Mouse (Mus musculus) kidney, embryonic 16.5 days (tissue): ENCODE data around the gene Iqschfp. TPM values are rescaled to one million over a fixed set of nuclear protein-coding genes. Genes with fewer than 3 reads are reported as not detected.

ENCODE experiments used
- ATAC-seq: fragments of 200-750 bp; cut with Nextera tagmentation; 2 replicates; pipeline ENCODE4 v1.8.0; 2017; ENCODE audit warnings: moderate TSS enrichment; ENCODE audit not compliant: low FRiP score, low TSS enrichment
- H3K27ac ChIP-seq: fragments of 300-500 bp; sonication (generic); 2 replicates; pipeline ENCODE4 v1.5.1; 2014; ENCODE audit warnings: low read length
- H3K27me3 ChIP-seq: fragments of 300-500 bp; sonication (generic); 2 replicates; pipeline ENCODE4 v1.6.1; 2014; ENCODE audit warnings: low read length, control low read depth, mixed read lengths; ENCODE audit not compliant: insufficient read depth
- H3K36me3 ChIP-seq: fragments of 300-500 bp; sonication (generic); 2 replicates; pipeline ENCODE4 v1.6.1; 2014; ENCODE audit warnings: low read length, control low read depth, mixed read lengths; ENCODE audit not compliant: insufficient read depth
- H3K4me1 ChIP-seq: fragments of 300-500 bp; sonication (generic); 2 replicates; pipeline ENCODE4 v1.6.1; 2014; ENCODE audit warnings: low read length, control low read depth, mixed read lengths; ENCODE audit not compliant: insufficient read depth
- H3K4me2 ChIP-seq: fragments of 300-500 bp; sonication (generic); replicated peaks from 2 replicates; pipeline ENCODE4 v1.6.1; 2014; ENCODE audit warnings: low read depth, low read length
- H3K4me3 ChIP-seq: fragments of 300-500 bp; sonication (generic); 2 replicates; pipeline ENCODE4 v1.5.1; 2014; ENCODE audit warnings: mild to moderate bottlenecking, low read length
- H3K9ac ChIP-seq: fragments of 300-500 bp; sonication (generic); replicated peaks from 2 replicates; pipeline ENCODE4 v1.6.1; 2014; ENCODE audit warnings: low read length
- H3K9me3 ChIP-seq: fragments of 300-500 bp; sonication (generic); 2 replicates; pipeline ENCODE4 v1.6.1; 2016; ENCODE audit warnings: low read length, control low read depth
- WGBS: fragments of 180-500 bp; shearing (Covaris S2); extraction: QIAGEN DNeasy Blood & Tissue Kit; methylation state at CpG from one replicate; pipeline ENCODE4 v1.1.7; 2014; 5-methylcytosine and 5-hydroxymethylcytosine counted together
- polyA plus RNA-seq: library from polyadenylated mRNA; unstranded; fragments of >200 nt; fragmentation: Nextera tagmentation; extraction: Ambion mirVana; gene quantifications from 2 replicates; pipeline ENCODE4 v1.2.1, GENCODE M21; 2015

Gene Iqschfp
- polyA plus RNA-seq, 1 experiment from 2014 or later = not detected

DNA sequence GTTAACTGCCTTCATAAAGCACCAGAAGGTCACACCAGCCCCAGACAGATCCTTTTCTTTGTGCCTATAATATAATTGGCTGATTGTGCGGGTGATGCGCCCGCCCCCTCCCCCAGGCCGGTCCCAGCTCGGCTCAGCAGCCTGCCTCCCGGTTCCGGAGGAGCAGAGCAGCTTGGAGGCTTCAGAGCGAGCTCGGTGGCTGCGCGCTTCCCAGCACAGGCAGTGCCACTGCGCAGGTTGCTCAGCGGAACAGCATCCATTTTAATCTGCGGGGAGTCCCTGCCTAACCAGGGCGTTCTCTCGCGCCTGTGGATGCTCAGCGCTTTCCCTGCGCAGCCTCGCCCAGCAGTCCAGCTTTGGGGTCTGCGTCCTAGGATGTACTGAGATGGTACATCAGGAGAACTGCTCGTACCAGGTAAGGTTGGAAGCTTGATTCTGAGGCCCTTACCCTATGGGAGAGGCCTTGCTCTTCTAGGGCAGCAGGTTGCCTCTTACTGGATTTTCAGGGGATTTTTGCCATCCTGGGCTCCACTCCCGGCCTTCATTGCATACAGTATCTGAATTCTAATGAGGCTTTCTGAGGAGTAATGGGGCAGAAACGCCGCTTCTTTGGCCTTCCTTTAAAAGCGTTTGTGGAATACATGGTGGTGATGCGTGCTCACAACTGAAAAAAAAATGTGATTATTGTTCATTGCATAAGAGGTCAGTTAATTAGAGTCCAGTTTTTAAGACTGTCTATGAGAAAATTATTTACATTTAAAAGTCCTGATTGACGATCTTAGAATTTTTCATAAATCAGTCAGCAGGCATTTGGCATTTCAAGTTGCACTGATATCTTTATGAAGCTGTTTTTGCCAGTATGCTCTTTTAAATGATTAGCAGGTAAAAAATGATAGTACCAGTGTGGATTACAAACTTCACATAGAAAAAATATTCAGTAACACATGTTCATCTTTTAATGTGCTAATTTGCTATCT lies 680.5 kb downstream of the Iqschfp start:
- H3K9me3 ChIP-seq = no peaks in the 10 kb centered on the region
- WGBS = 16% methylated on average over 28 of the region's 28 CpGs
- peak overlapping the region; percentile 43 for H3K4me3 ChIP-seq
- peak overlapping the region; percentile 61 for H3K9ac ChIP-seq
- peak overlapping the region; percentile 54 for H3K4me2 ChIP-seq
- peak; percentile 81 for ATAC-seq
- H3K4me1 ChIP-seq = peaks cover 37% of the 10 kb centered on the region
- H3K27me3 ChIP-seq = no peaks in the 10 kb centered on the region
- H3K36me3 ChIP-seq = no peaks in the 10 kb centered on the region
- peak overlapping the region; percentile 70 for H3K27ac ChIP-seq

DNA sequence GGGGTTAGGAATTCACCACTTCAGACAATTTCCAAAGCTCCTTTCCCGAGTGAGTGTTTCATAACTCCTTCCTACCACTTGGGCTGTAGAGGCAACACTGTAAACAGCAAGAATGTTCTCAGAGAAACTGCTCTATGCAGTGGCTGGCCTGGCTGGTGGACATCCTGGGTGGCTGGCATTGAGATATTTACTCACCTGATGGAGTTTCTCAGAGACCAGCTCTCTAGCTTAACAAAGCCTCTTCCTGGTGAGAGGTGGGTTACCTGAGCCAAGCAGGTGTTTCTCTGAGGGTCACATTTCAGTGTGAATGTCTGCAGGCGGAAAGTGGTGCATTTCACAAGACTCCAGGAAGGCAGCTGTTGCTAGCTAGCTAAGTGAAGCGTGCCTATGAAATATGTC lies 681.2 kb downstream of the Iqschfp start:
- peak overlapping the region; percentile 52; the same call in 1 of the 2 replicates for H3K27ac ChIP-seq
- WGBS = 56% methylated on average over 3 of the region's 3 CpGs
- peak overlapping the region; percentile 20; the same call in 1 of the 2 replicates for H3K4me2 ChIP-seq
- H3K9me3 ChIP-seq = no peaks in the 10 kb centered on the region
- H3K27me3 ChIP-seq = no peaks in the 10 kb centered on the region
- H3K9ac ChIP-seq = no peak overlapping the region
- ATAC-seq = no peak
- no peaks in the 10 kb centered on the region for H3K36me3 ChIP-seq
- H3K4me3 ChIP-seq = peak overlapping the region; percentile 5; the same call in 1 of the 2 replicates
- peaks cover 37% of the 10 kb centered on the region for H3K4me1 ChIP-seq

DNA sequence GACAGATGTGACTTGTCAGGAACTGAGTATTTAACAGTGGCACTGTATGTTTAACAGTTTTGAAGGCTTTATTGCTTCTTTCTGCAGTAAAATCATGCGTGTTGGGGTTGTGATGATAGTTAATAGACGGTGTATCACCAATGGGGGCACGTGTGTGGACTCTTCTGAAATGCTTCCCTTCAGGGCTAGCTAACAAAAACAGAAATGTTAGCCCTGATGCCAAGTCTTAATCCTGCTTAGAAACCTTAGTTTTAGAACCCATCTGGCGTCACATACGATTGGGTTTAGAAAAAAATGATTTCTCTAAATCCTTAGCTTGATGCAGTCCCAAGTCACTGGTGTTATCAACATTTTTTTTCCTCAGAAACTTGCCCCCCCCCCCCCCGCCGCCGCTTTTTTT lies 682.1 kb downstream of the Iqschfp start:
- no peaks in the 10 kb centered on the region for H3K36me3 ChIP-seq
- no peak overlapping the region for H3K9ac ChIP-seq
- 0 out of 2 replicates have a peak overlapping the region, but pooled peaks have one; percentile 14 for H3K27ac ChIP-seq
- 36% methylated on average over 6 of the region's 8 CpGs for WGBS
- ATAC-seq = no peak
- no peaks in the 10 kb centered on the region for H3K27me3 ChIP-seq
- H3K4me2 ChIP-seq = peak overlapping the region; percentile 20
- H3K4me1 ChIP-seq = peaks cover 37% of the 10 kb centered on the region
- H3K4me3 ChIP-seq = 0 out of 2 replicates have a peak overlapping the region, but pooled peaks have one; percentile 18
- no peaks in the 10 kb centered on the region for H3K9me3 ChIP-seq

DNA sequence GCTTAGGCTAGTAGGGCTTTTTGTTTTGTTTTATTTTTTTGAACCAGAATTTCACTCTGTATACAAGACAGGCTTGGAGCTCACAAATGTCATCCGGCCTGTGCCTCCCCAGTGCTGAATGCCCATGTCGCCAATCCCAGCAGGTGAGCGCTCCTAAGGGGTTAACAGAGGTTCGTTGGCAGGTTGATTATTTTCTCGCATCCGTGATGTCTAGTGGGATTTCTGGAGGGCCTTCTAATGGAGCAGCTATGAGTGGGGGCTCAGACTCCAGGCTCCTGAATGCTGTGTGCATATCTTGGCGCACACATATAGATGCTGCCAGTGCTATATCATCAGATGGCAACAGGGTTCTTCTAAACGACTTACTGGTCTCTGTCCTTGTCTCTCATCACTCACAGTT lies 682.5 kb downstream of the Iqschfp start:
- WGBS = 71% methylated on average over 8 of the region's 8 CpGs

DNA sequence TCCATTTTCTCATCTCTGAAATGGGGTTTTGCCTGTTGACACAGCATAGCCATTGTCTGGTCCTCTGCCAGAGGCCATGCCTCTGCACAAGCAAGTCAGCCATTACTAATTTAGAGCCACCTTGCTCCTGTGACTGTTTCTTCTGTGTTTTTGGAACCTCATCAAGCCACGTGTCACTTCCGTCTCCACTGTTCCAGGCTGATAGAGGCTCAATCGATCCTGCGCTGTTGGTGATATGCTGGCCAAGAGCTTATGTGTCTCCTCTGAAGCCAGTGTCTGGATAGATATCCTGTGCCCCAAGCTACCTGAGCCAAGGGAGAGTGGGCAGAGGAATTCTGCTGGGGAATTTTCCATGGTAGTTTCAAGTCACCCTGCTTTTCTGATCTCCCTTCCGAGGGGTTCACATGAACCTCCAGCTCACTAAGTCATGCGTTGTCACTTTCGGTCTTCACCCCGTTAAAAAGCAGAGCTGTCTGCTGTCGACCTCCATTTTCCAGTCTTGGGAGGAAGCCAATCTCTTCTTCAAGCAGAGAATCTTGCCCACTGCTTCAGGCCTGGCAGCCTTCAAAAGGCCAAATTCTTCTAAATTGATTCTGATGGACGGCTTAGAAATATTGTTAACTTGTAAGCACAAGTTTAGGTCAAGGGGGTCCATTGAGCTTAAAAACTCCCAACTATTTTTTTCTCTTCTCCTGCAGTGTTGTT lies 683.8 kb downstream of the Iqschfp start:
- H3K36me3 ChIP-seq = no peaks in the 10 kb centered on the region
- H3K9me3 ChIP-seq = no peaks in the 10 kb centered on the region
- H3K4me3 ChIP-seq = no peak overlapping the region
- no peak for ATAC-seq
- 67% methylated on average over 10 of the region's 10 CpGs for WGBS
- no peaks in the 10 kb centered on the region for H3K27me3 ChIP-seq
- peaks cover 37% of the 10 kb centered on the region for H3K4me1 ChIP-seq
- peak overlapping the region; percentile 14; the same call in 1 of the 2 replicates for H3K27ac ChIP-seq
- no peak overlapping the region for H3K9ac ChIP-seq
- H3K4me2 ChIP-seq = no peak overlapping the region

More for the DNA sequence above, 682.5 kb downstream of the Iqschfp start:
- Histone ChIP-seq H3K36me3 (no peaks in the 10 kb centered on the region), H3K27me3 (no peaks in the 10 kb centered on the region), H3K4me1 (peaks cover 37% of the 10 kb centered on the region), H3K4me2 (peak overlapping the region; percentile 14; the same call in 1 of the 2 replicates), H3K9ac (no peak overlapping the region), H3K4me3 (no peak overlapping the region), H3K27ac (no peak overlapping the region), H3K9me3 (no peaks in the 10 kb centered on the region)
- no peak for ATAC-seq

DNA sequence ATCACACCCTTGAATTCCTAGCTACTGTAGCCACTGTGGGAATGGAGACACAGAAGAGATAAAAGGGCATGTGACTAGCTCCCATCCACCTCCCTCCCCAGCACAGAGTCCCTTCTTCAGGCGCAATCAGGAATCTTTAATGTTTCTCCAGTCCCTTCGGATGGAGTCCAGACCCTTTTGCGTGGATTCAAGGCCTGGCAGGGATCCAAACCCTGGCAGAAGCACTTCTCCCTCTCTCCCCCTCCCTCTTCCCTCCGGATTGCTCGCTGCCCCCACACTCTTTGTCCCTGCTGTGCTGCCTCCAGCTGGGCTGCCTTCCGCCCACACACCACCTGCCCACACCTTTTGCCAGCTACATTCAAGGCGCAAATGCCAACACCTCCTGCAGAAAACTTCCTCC lies 684.4 kb downstream of the Iqschfp start:
- Histone ChIP-seq H3K4me3 (no peak overlapping the region), H3K4me2 (no peak overlapping the region), H3K27me3 (no peaks in the 10 kb centered on the region), H3K9ac (no peak overlapping the region), H3K36me3 (no peaks in the 10 kb centered on the region), H3K4me1 (peaks cover 37% of the 10 kb centered on the region), H3K9me3 (no peaks in the 10 kb centered on the region), H3K27ac (peak overlapping the region; percentile 14; the same call in 1 of the 2 replicates)
- 17% methylated on average over 7 of the region's 7 CpGs for WGBS
- ATAC-seq = peak; percentile 46; the same call in 1 of the 2 replicates

GRCm38 (mm10) chr3:68576948-68577347 lies 684.9 kb downstream of the Iqschfp start:
- H3K27ac ChIP-seq = no peak overlapping the region
- no peaks in the 10 kb centered on the region for H3K36me3 ChIP-seq
- 50% methylated on average over 5 of the region's 5 CpGs for WGBS
- peaks cover 38% of the 10 kb centered on the region for H3K4me1 ChIP-seq
- H3K9ac ChIP-seq = no peak overlapping the region
- no peak for ATAC-seq
- H3K9me3 ChIP-seq = no peaks in the 10 kb centered on the region
- no peaks in the 10 kb centered on the region for H3K27me3 ChIP-seq
- no peak overlapping the region for H3K4me2 ChIP-seq
- no peak overlapping the region for H3K4me3 ChIP-seq

DNA sequence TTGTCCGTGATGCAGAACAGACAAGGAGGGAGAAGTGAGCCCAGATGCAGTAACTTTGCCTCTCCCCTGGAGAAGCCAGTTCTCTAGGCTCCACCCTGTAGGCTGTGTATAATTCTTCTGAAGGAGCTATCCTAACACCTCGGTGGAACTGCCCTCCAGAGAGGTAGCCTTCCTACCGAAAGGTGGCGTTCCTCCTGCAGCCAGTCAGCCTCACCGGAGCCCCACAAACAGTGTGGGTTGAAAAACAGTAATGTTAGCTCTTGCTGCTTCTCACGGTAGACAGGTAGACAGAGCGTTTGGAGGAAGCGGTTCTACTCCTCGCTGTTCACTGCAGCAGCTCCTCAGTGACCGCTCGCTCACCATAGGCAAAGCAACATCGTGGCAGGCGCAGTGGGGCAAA lies 689.6 kb downstream of the Iqschfp start:
- no peak overlapping the region for H3K4me2 ChIP-seq
- H3K27ac ChIP-seq = no peak overlapping the region
- H3K27me3 ChIP-seq = no peaks in the 10 kb centered on the region
- H3K9me3 ChIP-seq = no peaks in the 10 kb centered on the region
- ATAC-seq = no peak
- 67% methylated on average over 13 of the region's 13 CpGs for WGBS
- no peaks in the 10 kb centered on the region for H3K36me3 ChIP-seq
- H3K9ac ChIP-seq = no peak overlapping the region
- H3K4me3 ChIP-seq = no peak overlapping the region
- peaks cover 28% of the 10 kb centered on the region for H3K4me1 ChIP-seq

- no peak overlapping the region; the same call in 1 of the 2 replicates for H3K9ac ChIP-seq
- H3K4me3 ChIP-seq = no peak overlapping the region
- no peaks in the 10 kb centered on the region for H3K36me3 ChIP-seq
- no peaks in the 10 kb centered on the region for H3K27me3 ChIP-seq
- no peaks in the 10 kb centered on the region for H3K9me3 ChIP-seq
- H3K27ac ChIP-seq = peak overlapping the region; percentile 76
- H3K4me1 ChIP-seq = peaks cover 31% of the 10 kb centered on the region
- ATAC-seq = peak; percentile 13; the same call in 1 of the 2 replicates
- 0 out of 2 replicates have a peak overlapping the region, but pooled peaks have one; percentile 32 for H3K4me2 ChIP-seq
- WGBS = 79% methylated on average over 12 of the region's 12 CpGs
Measured at GRCm38 (mm10) chr3:68582103-68582740, 690.2 kb downstream of the Iqschfp start.
